Mouse (Mus musculus) erythroblast, embryonic 14.5 days (primary cell): ENCODE data around the gene Fam20a.

ENCODE experiments used
- GATA1 ChIP-seq: IDR thresholded peaks from 2 replicates; pipeline ENCODE4 v1.6.1; 2012; ENCODE audit warnings: low read length, inconsistent platforms, mixed read lengths
- TAL1 ChIP-seq: IDR thresholded peaks from 3 replicates; pipeline ENCODE4 v1.6.1; 2012; ENCODE audit warnings: low read length, inconsistent platforms, mixed read lengths

- TF ChIP-seq GATA1 (no peak), TAL1 (no peak)
These were observed 80.4 kb downstream of the Fam20a start for GRCm38 (mm10) chr11:109641498-109642222.
